Mouse (Mus musculus): ENCODE data around the gene Rpl18. TPM values are rescaled to one million over a fixed set of nuclear protein-coding genes. Genes with fewer than 3 reads are reported as not detected.

Rpl18 gene
- polyA plus RNA-seq, 1 experiment from 2014 or later, result 1,034 TPM

Other genes starting within 250 kb of the Rpl18 start
- 145 and 146 TPM in 2 replicates for gene Bax, start 248.6 kb upstream of the Rpl18 start, polyA plus RNA-seq (2015; fragmentation: Nextera tagmentation; extraction: Ambion mirVana)
- gene Tulp2, start 233.6 kb upstream of the Rpl18 start, polyA plus RNA-seq (2015; fragmentation: Nextera tagmentation; extraction: Ambion mirVana), result 0.61 and 1.0 TPM in 2 replicates
- not detected in 2 replicates for gene Gm45808, start 228.6 kb upstream of the Rpl18 start, polyA plus RNA-seq (2015; fragmentation: Nextera tagmentation; extraction: Ambion mirVana)
- 3.1 and 3.3 TPM in 2 replicates for gene Dhdh, start 226.7 kb upstream of the Rpl18 start, polyA plus RNA-seq (2015; fragmentation: Nextera tagmentation; extraction: Ambion mirVana)
- 279 and 295 TPM in 2 replicates for gene Nucb1, start 205.1 kb upstream of the Rpl18 start, polyA plus RNA-seq (2015; fragmentation: Nextera tagmentation; extraction: Ambion mirVana)
- 22.3 and 26.1 TPM in 2 replicates for gene Ppp1r15a, start 189.2 kb upstream of the Rpl18 start, polyA plus RNA-seq (2015; fragmentation: Nextera tagmentation; extraction: Ambion mirVana)
- gene Plekha4, start 189.1 kb upstream of the Rpl18 start, polyA plus RNA-seq (2015; fragmentation: Nextera tagmentation; extraction: Ambion mirVana), result 5.7 and 6.8 TPM in 2 replicates
- 0.74 and 1.1 TPM in 2 replicates for gene Hsd17b14, start 160.6 kb upstream of the Rpl18 start, polyA plus RNA-seq (2015; fragmentation: Nextera tagmentation; extraction: Ambion mirVana)
- 63.4 and 64.4 TPM in 2 replicates for gene Bcat2, start 145.3 kb upstream of the Rpl18 start, polyA plus RNA-seq (2015; fragmentation: Nextera tagmentation; extraction: Ambion mirVana)
- gene Fgf21, start 100.0 kb upstream of the Rpl18 start, polyA plus RNA-seq (2015; fragmentation: Nextera tagmentation; extraction: Ambion mirVana), result 0.58 and 0.93 TPM in 2 replicates
- 2.9 and 3.3 TPM in 2 replicates for gene Fut1, start 98.2 kb upstream of the Rpl18 start, polyA plus RNA-seq (2015; fragmentation: Nextera tagmentation; extraction: Ambion mirVana)
- 0.14 and 0.27 TPM in 2 replicates for gene Izumo1, start 93.6 kb upstream of the Rpl18 start, polyA plus RNA-seq (2015; fragmentation: Nextera tagmentation; extraction: Ambion mirVana)
- gene Rasip1, start 88.0 kb upstream of the Rpl18 start, polyA plus RNA-seq (2015; fragmentation: Nextera tagmentation; extraction: Ambion mirVana), result 11.4 and 12.0 TPM in 2 replicates
- 21.9 and 36.8 TPM in 2 replicates for gene Mamstr, start 75.5 kb upstream of the Rpl18 start, polyA plus RNA-seq (2015; fragmentation: Nextera tagmentation; extraction: Ambion mirVana)
- 7.7 and 8.0 TPM in 2 replicates for gene Fut2, start 49.1 kb upstream of the Rpl18 start, polyA plus RNA-seq (2015; fragmentation: Nextera tagmentation; extraction: Ambion mirVana)
- gene Ntn5, start 31.4 kb upstream of the Rpl18 start, polyA plus RNA-seq (2015; fragmentation: Nextera tagmentation; extraction: Ambion mirVana), result 0.50 and 2.6 TPM in 2 replicates
- gene Sec1, start 21.1 kb upstream of the Rpl18 start, polyA plus RNA-seq (2015; fragmentation: Nextera tagmentation; extraction: Ambion mirVana), result 0.56 and 0.97 TPM in 2 replicates
- gene Car11, start 15.6 kb upstream of the Rpl18 start, polyA plus RNA-seq (2015; fragmentation: Nextera tagmentation; extraction: Ambion mirVana), result 13.3 and 13.7 TPM in 2 replicates
- 4.3 and 4.7 TPM in 2 replicates for gene Dbp, start 10.4 kb upstream of the Rpl18 start, polyA plus RNA-seq (2015; fragmentation: Nextera tagmentation; extraction: Ambion mirVana)
- gene Sphk2, start 2.5 kb downstream of the Rpl18 start, polyA plus RNA-seq (2015; fragmentation: Nextera tagmentation; extraction: Ambion mirVana), result 38.5 and 39.7 TPM in 2 replicates
- gene Fam83e, start 5.8 kb downstream of the Rpl18 start, polyA plus RNA-seq (2015; fragmentation: Nextera tagmentation; extraction: Ambion mirVana), result 0.76 and 0.78 TPM in 2 replicates
- gene Spaca4, start 10.4 kb downstream of the Rpl18 start, polyA plus RNA-seq (2015; fragmentation: Nextera tagmentation; extraction: Ambion mirVana), result not detected in 2 replicates
- gene Lmtk3, start 68.3 kb downstream of the Rpl18 start, polyA plus RNA-seq (2015; fragmentation: Nextera tagmentation; extraction: Ambion mirVana), result 1.6 and 2.0 TPM in 2 replicates
- 82.1 and 91.0 TPM in 2 replicates for gene Sult2b1, start 69.2 kb downstream of the Rpl18 start, polyA plus RNA-seq (2015; fragmentation: Nextera tagmentation; extraction: Ambion mirVana)
- gene Cyth2, start 99.1 kb downstream of the Rpl18 start, polyA plus RNA-seq (2015; fragmentation: Nextera tagmentation; extraction: Ambion mirVana), result 87.9 and 98.8 TPM in 2 replicates
- 1.4 and 1.5 TPM in 2 replicates for gene Kcnj14, start 109.3 kb downstream of the Rpl18 start, polyA plus RNA-seq (2015; fragmentation: Nextera tagmentation; extraction: Ambion mirVana)
- gene Grwd1, start 115.5 kb downstream of the Rpl18 start, polyA plus RNA-seq (2015; fragmentation: Nextera tagmentation; extraction: Ambion mirVana), result 56.3 and 59.3 TPM in 2 replicates
- gene Kdelr1, start 157.3 kb downstream of the Rpl18 start, polyA plus RNA-seq (2015; fragmentation: Nextera tagmentation; extraction: Ambion mirVana), result 79.4 and 97.8 TPM in 2 replicates
- gene Grin2d, start 162.9 kb downstream of the Rpl18 start, polyA plus RNA-seq (2015; fragmentation: Nextera tagmentation; extraction: Ambion mirVana), result 0.48 and 0.68 TPM in 2 replicates
- 0.49 and 0.86 TPM in 2 replicates for gene Syngr4, start 181.3 kb downstream of the Rpl18 start, polyA plus RNA-seq (2015; fragmentation: Nextera tagmentation; extraction: Ambion mirVana)
- 4.4 and 5.5 TPM in 2 replicates for gene Tmem143, start 181.5 kb downstream of the Rpl18 start, polyA plus RNA-seq (2015; fragmentation: Nextera tagmentation; extraction: Ambion mirVana)
- 328 and 364 TPM in 2 replicates for gene Emp3, start 205.9 kb downstream of the Rpl18 start, polyA plus RNA-seq (2015; fragmentation: Nextera tagmentation; extraction: Ambion mirVana)
- gene Ccdc114, start 208.6 kb downstream of the Rpl18 start, polyA plus RNA-seq (2015; fragmentation: Nextera tagmentation; extraction: Ambion mirVana), result 3.5 and 3.6 TPM in 2 replicates